Mouse (Mus musculus): ENCODE data around the gene Rbpjl. TPM values are rescaled to one million over a fixed set of nuclear protein-coding genes. Genes with fewer than 3 reads are reported as not detected.

Rbpjl gene
- polyA plus RNA-seq, 2 experiments = 0.45 to 2.7 TPM

GRCm38 (mm10) chr2:164440314-164440713 is 37.4 kb downstream of the Rbpjl start:
- no peak overlapping the region for H3K9ac ChIP-seq (ENCODE audit: low read depth, low read length, severe bottlenecking)
- H3K4me3 ChIP-seq (replicated peaks; ENCODE audit: low read length) = no peak overlapping the region
- H3K4me1 ChIP-seq (ENCODE audit: control insufficient read depth, insufficient read depth, low read length) = peaks cover 63% of the 10 kb centered on the region
- WGBS = 40% methylated on average over 5 of the region's 5 CpGs
- H3K27me3 ChIP-seq (ENCODE audit: control insufficient read depth, insufficient read depth, low read length) = no peaks in the 10 kb centered on the region
- H3K9me3 ChIP-seq (ENCODE audit: control insufficient read depth, low read length) = no peaks in the 10 kb centered on the region
- H3K4me2 ChIP-seq (replicated peaks; ENCODE audit: low read depth, low read length, severe bottlenecking) = no peak overlapping the region
- no peaks in the 10 kb centered on the region for H3K36me3 ChIP-seq (ENCODE audit: control insufficient read depth, insufficient read depth, low read length)
- TF ChIP-seq POLR2A (IDR thresholded peaks at IDR 0.05; ENCODE audit: borderline replicate concordance, extremely low read depth, insufficient read depth, insufficient read length) = no peak
- DNase-seq (ENCODE audit: low spot score) = no peak
- H3K27ac ChIP-seq (replicated peaks; ENCODE audit: low read depth, low read length) = no peak overlapping the region
- no peak for ATAC-seq (ENCODE audit: low FRiP score, low read depth)

- Histone ChIP-seq H3K9me3 (ENCODE audit: control insufficient read depth, low read length) (no peaks in the 10 kb centered on the region), H3K27ac (replicated peaks; ENCODE audit: low read depth, low read length) (no peak overlapping the region), H3K4me1 (ENCODE audit: control insufficient read depth, insufficient read depth, low read length) (peaks cover 54% of the 10 kb centered on the region), H3K4me3 (replicated peaks; ENCODE audit: low read length) (peak overlapping the region; percentile 63), H3K27me3 (ENCODE audit: control insufficient read depth, insufficient read depth, low read length) (no peaks in the 10 kb centered on the region), H3K36me3 (ENCODE audit: control insufficient read depth, insufficient read depth, low read length) (no peaks in the 10 kb centered on the region), H3K4me2 (replicated peaks; ENCODE audit: low read depth, low read length, severe bottlenecking) (peak overlapping the region; percentile 90), H3K9ac (ENCODE audit: low read depth, low read length, severe bottlenecking) (no peak overlapping the region)
- ATAC-seq (ENCODE audit: low FRiP score, low read depth) (no peak), DNase-seq (ENCODE audit: low spot score) (no peak)
- TF ChIP-seq POLR2A (IDR thresholded peaks at IDR 0.05; ENCODE audit: borderline replicate concordance, extremely low read depth, insufficient read depth, insufficient read length) = no peak
- 45% methylated on average over 8 of the region's 8 CpGs for whole genome bisulfite sequencing
These were observed 38.2 kb downstream of the Rbpjl start for GRCm38 (mm10) chr2:164441155-164441554.

- H3K4me3 ChIP-seq (replicated peaks; ENCODE audit: low read length) = peak overlapping the region; percentile 63
- H3K9ac ChIP-seq (ENCODE audit: low read depth, low read length, severe bottlenecking) = peak overlapping the region; percentile 79
- H3K4me2 ChIP-seq (replicated peaks; ENCODE audit: low read depth, low read length, severe bottlenecking) = peak overlapping the region; percentile 90
- peaks cover 48% of the 10 kb centered on the region for H3K4me1 ChIP-seq (ENCODE audit: control insufficient read depth, insufficient read depth, low read length)
- ATAC-seq (ENCODE audit: low FRiP score, low read depth) (no peak), DNase-seq (ENCODE audit: low spot score) (no peak)
- WGBS = 23% methylated on average over 7 of the region's 7 CpGs
- no peak overlapping the region for H3K27ac ChIP-seq (replicated peaks; ENCODE audit: low read depth, low read length)
- TF ChIP-seq POLR2A (IDR thresholded peaks at IDR 0.05; ENCODE audit: borderline replicate concordance, extremely low read depth, insufficient read depth, insufficient read length) = no peak
- H3K9me3 ChIP-seq (ENCODE audit: control insufficient read depth, low read length) = no peaks in the 10 kb centered on the region
- no peaks in the 10 kb centered on the region for H3K27me3 ChIP-seq (ENCODE audit: control insufficient read depth, insufficient read depth, low read length)
- no peaks in the 10 kb centered on the region for H3K36me3 ChIP-seq (ENCODE audit: control insufficient read depth, insufficient read depth, low read length)
These were observed 38.8 kb downstream of the Rbpjl start for GRCm38 (mm10) chr2:164441731-164442130.

GRCm38 (mm10) chr2:164442315-164443050 is 39.5 kb downstream of the Rbpjl start:
- H3K4me1 ChIP-seq (ENCODE audit: control insufficient read depth, insufficient read depth, low read length) = peaks cover 42% of the 10 kb centered on the region
- ATAC-seq (ENCODE audit: low FRiP score, low read depth) = peak; percentile 64
- 3% methylated on average over 29 of the region's 29 CpGs for WGBS

GRCm38 (mm10) chr2:164443051-164443437 is 40.1 kb downstream of the Rbpjl start:
- peak overlapping the region; percentile 79 for H3K9ac ChIP-seq (ENCODE audit: low read depth, low read length, severe bottlenecking)
- H3K27ac ChIP-seq (replicated peaks; ENCODE audit: low read depth, low read length) = peak overlapping the region; percentile 49
- H3K36me3 ChIP-seq (ENCODE audit: control insufficient read depth, insufficient read depth, low read length) = no peaks in the 10 kb centered on the region
- no peaks in the 10 kb centered on the region for H3K27me3 ChIP-seq (ENCODE audit: control insufficient read depth, insufficient read depth, low read length)
- DNase-seq (ENCODE audit: low spot score) (peak; percentile 75), ATAC-seq (ENCODE audit: low FRiP score, low read depth) (peak; percentile 86)
- peak overlapping the region; percentile 63 for H3K4me3 ChIP-seq (replicated peaks; ENCODE audit: low read length)
- under 1% methylated on average over 22 of the region's 26 CpGs for WGBS
- H3K4me2 ChIP-seq (replicated peaks; ENCODE audit: low read depth, low read length, severe bottlenecking) = peak overlapping the region; percentile 90
- H3K9me3 ChIP-seq (ENCODE audit: control insufficient read depth, low read length) = no peaks in the 10 kb centered on the region
- H3K4me1 ChIP-seq (ENCODE audit: control insufficient read depth, insufficient read depth, low read length) = peaks cover 38% of the 10 kb centered on the region
- TF ChIP-seq POLR2A (IDR thresholded peaks at IDR 0.05; ENCODE audit: borderline replicate concordance, extremely low read depth, insufficient read depth, insufficient read length) = peak; percentile 98

More at GRCm38 (mm10) chr2:164442315-164443050, 39.5 kb downstream of the Rbpjl start:
- no peak for DNase-seq (ENCODE audit: low spot score)
- H3K27me3 ChIP-seq (ENCODE audit: control insufficient read depth, insufficient read depth, low read length) = no peaks in the 10 kb centered on the region
- TF ChIP-seq POLR2A (IDR thresholded peaks at IDR 0.05; ENCODE audit: borderline replicate concordance, extremely low read depth, insufficient read depth, insufficient read length) = no peak
- H3K4me2 ChIP-seq (replicated peaks; ENCODE audit: low read depth, low read length, severe bottlenecking) = peak overlapping the region; percentile 90
- no peaks in the 10 kb centered on the region for H3K9me3 ChIP-seq (ENCODE audit: control insufficient read depth, low read length)
- H3K36me3 ChIP-seq (ENCODE audit: control insufficient read depth, insufficient read depth, low read length) = no peaks in the 10 kb centered on the region
- peak overlapping the region; percentile 63 for H3K4me3 ChIP-seq (replicated peaks; ENCODE audit: low read length)
- H3K27ac ChIP-seq (replicated peaks; ENCODE audit: low read depth, low read length) = peak overlapping the region; percentile 49
- H3K9ac ChIP-seq (ENCODE audit: low read depth, low read length, severe bottlenecking) = peak overlapping the region; percentile 79

Data from limb, embryonic 14.5 days (tissue).